7 mouse cellular contexts compared by ENCODE assay signal in genomic region chr7:3703879-3704441, GRCm38 (mm10). TPM values are rescaled to one million over a fixed set of nuclear protein-coding genes. Genes with fewer than 3 reads are reported as not detected.
DNase-seq lines count a peak whose midpoint lies in the region; ATAC-seq lines count a peak whose summit lies in the region.

Gene Rps9 (plus strand): TSS chr7:3703993.

- peak; percentile 87 for ATAC-seq in embryonic facial prominence, embryonic 12.5 days (ENCODE audit: insufficient number of reproducible peaks, insufficient read depth, low FRiP score, low TSS enrichment)
- peak; percentile 91 for ATAC-seq in limb, embryonic 11.5 days (ENCODE audit: insufficient number of reproducible peaks, low FRiP score, low TSS enrichment, low read depth)
- peak; percentile 95 for ATAC-seq in midbrain, embryonic 14.5 days (ENCODE audit: low FRiP score, low TSS enrichment)

- WGBS in embryonic facial prominence, embryonic 12.5 days: under 1% methylated on average over 42 of the region's 42 CpGs
- 2% methylated on average over 42 of the region's 42 CpGs for WGBS in limb, embryonic 11.5 days
- WGBS in midbrain, embryonic 14.5 days: 2% methylated on average over 42 of the region's 42 CpGs

- no peaks in the 10 kb centered on the region for H3K9me3 ChIP-seq in embryonic facial prominence, embryonic 12.5 days
- no peaks in the 10 kb centered on the region for H3K9me3 ChIP-seq in limb, embryonic 11.5 days (ENCODE audit: control insufficient read depth, low read length)
- no peaks in the 10 kb centered on the region for H3K9me3 ChIP-seq in midbrain, embryonic 14.5 days (ENCODE audit: control insufficient read depth, low read length)

- H3K36me3 ChIP-seq in embryonic facial prominence, embryonic 12.5 days: peaks cover 48% of the 10 kb centered on the region
- H3K36me3 ChIP-seq in limb, embryonic 11.5 days (ENCODE audit: control insufficient read depth, insufficient read depth, low read length): peaks cover 16% of the 10 kb centered on the region
- H3K36me3 ChIP-seq in midbrain, embryonic 14.5 days (ENCODE audit: control insufficient read depth, insufficient read depth, low read length): peaks cover 54% of the 10 kb centered on the region

- H3K4me1 ChIP-seq in embryonic facial prominence, embryonic 12.5 days: peaks cover 5% of the 10 kb centered on the region
- peaks cover 3% of the 10 kb centered on the region; the same call in 1 of the 2 replicates for H3K4me1 ChIP-seq in limb, embryonic 11.5 days (ENCODE audit: control insufficient read depth, insufficient read depth, low read length)
- peaks cover 13% of the 10 kb centered on the region for H3K4me1 ChIP-seq in midbrain, embryonic 14.5 days (ENCODE audit: control insufficient read depth, insufficient read depth, low read length)

- H3K9ac ChIP-seq in embryonic facial prominence, embryonic 12.5 days: peak within 1 kb of the TSS; percentile 94
- peak within 1 kb of the TSS; percentile 94 for H3K9ac ChIP-seq in limb, embryonic 11.5 days (ENCODE audit: low read length)
- H3K9ac ChIP-seq in midbrain, embryonic 14.5 days (replicated peaks; ENCODE audit: low read length): peak within 1 kb of the TSS; percentile 80

- DNase-seq in adrenal gland, postnatal 25 days: peak; percentile 92
- DNase-seq in heart, adult 11 months: peak; percentile 100
- peak; percentile 97 for DNase-seq in kidney, adult 18-20 months
- peak; percentile 98 for DNase-seq in limb, embryonic 11.5 days (ENCODE audit: low spot score)
- peak; percentile 99 for DNase-seq in midbrain, embryonic 14.5 days
- DNase-seq in spleen, adult 18-20 months: peak; percentile 89 to 93

- H3K4me2 ChIP-seq in embryonic facial prominence, embryonic 12.5 days (replicated peaks): peak within 1 kb of the TSS; percentile 73
- H3K4me2 ChIP-seq in limb, embryonic 11.5 days (ENCODE audit: low read depth, severe bottlenecking): peak within 1 kb of the TSS; percentile 86
- peak within 1 kb of the TSS; percentile 95 for H3K4me2 ChIP-seq in midbrain, embryonic 14.5 days (ENCODE audit: low read length)

- H3K27me3 ChIP-seq in embryonic facial prominence, embryonic 12.5 days: no peaks in the 10 kb centered on the region
- H3K27me3 ChIP-seq in limb, embryonic 11.5 days (ENCODE audit: control insufficient read depth, insufficient read depth, low read length): no peaks in the 10 kb centered on the region
- H3K27me3 ChIP-seq in midbrain, embryonic 14.5 days (ENCODE audit: control insufficient read depth, insufficient read depth, low read length): no peaks in the 10 kb centered on the region

- peak within 1 kb of the TSS; percentile 94 for H3K27ac ChIP-seq in embryonic facial prominence, embryonic 12.5 days
- H3K27ac ChIP-seq in limb, embryonic 11.5 days (replicated peaks; ENCODE audit: low read depth, low read length): peak within 1 kb of the TSS; percentile 80
- peak within 1 kb of the TSS; percentile 95 for H3K27ac ChIP-seq in midbrain, embryonic 14.5 days (replicated peaks; ENCODE audit: low read depth, low read length)

- H3K4me3 ChIP-seq in embryonic facial prominence, embryonic 12.5 days: peak within 1 kb of the TSS; percentile 93
- H3K4me3 ChIP-seq in limb, embryonic 11.5 days (ENCODE audit: low read depth, low read length): peak within 1 kb of the TSS; percentile 90
- peak within 1 kb of the TSS; percentile 84 for H3K4me3 ChIP-seq in midbrain, embryonic 14.5 days (replicated peaks; ENCODE audit: low read depth, low read length)

RNA-seq across cellular contexts. Expression of gene Rps9, which starts in this region (rescaled TPM):
- 939 and 948 TPM in 2 replicates for total RNA-seq in adrenal gland, postnatal 25 days (2021)
- polyA plus RNA-seq in embryonic facial prominence, embryonic 12.5 days (2016; fragmentation: Nextera tagmentation; extraction: Ambion mirVana): 1,360 and 1,379 TPM in 2 replicates
- polyA plus RNA-seq in limb, embryonic 11.5 days (2014; fragmentation: Nextera tagmentation; extraction: Ambion mirVana): 1,472 and 1,559 TPM in 2 replicates
- polyA plus RNA-seq in midbrain, embryonic 14.5 days (2014; fragmentation: Nextera tagmentation; extraction: Ambion mirVana): 857 and 868 TPM in 2 replicates

Comparison
In these comparisons a context has a peak if more than half of its experiments do, and no peak if none do; other contexts are left out.
1. Peak in every context shown above with its lines: DNase-seq, ATAC-seq, H3K4me3 ChIP-seq and H3K27ac ChIP-seq.